Mouse (Mus musculus): Measurements from ENCODE around the gene Uqcrfs1.

Gene Uqcrfs1

GRCm38 (mm10) chr13:30544856-30545604 is at the start of gene Uqcrfs1:
Gene Uqcrfs1 (minus strand): TSS chr13:30545362.
- WGBS, result under 1% methylated on average over 82 of the region's 82 CpGs

- 91% methylated on average over 3 of the region's 3 CpGs for WGBS
These were observed 40.6 kb upstream of the Uqcrfs1 start for GRCm38 (mm10) chr13:30585786-30586185.

GRCm38 (mm10) chr13:30582541-30582940 is 37.4 kb upstream of the Uqcrfs1 start:
- 63% methylated on average over 2 of the region's 2 CpGs for WGBS

GRCm38 (mm10) chr13:30578806-30579205 is 33.6 kb upstream of the Uqcrfs1 start:
- 68% methylated on average over 2 of the region's 2 CpGs for WGBS

- WGBS, result 64% methylated on average over 2 of the region's 2 CpGs
These were observed 31.7 kb upstream of the Uqcrfs1 start for GRCm38 (mm10) chr13:30576819-30577218.

GRCm38 (mm10) chr13:30572971-30573370 is 27.8 kb upstream of the Uqcrfs1 start:
- WGBS, result 81% methylated on average over 4 of the region's 4 CpGs

GRCm38 (mm10) chr13:30570182-30570581 is 25.0 kb upstream of the Uqcrfs1 start:
- WGBS, result 92% methylated on average over 1 of the region's 1 CpGs

- WGBS, result 84% methylated on average over 7 of the region's 7 CpGs
These were observed 22.4 kb upstream of the Uqcrfs1 start for GRCm38 (mm10) chr13:30567571-30567970.

- 58% methylated on average over 8 of the region's 8 CpGs for WGBS
These were observed 21.6 kb upstream of the Uqcrfs1 start for GRCm38 (mm10) chr13:30566767-30567166.

GRCm38 (mm10) chr13:30560603-30561002 is 15.4 kb upstream of the Uqcrfs1 start:
- 84% methylated on average over 1 of the region's 1 CpGs for WGBS

- 86% methylated on average over 5 of the region's 5 CpGs for WGBS
These were observed 14.9 kb upstream of the Uqcrfs1 start for GRCm38 (mm10) chr13:30560052-30560451.

GRCm38 (mm10) chr13:30557751-30558150 is 12.6 kb upstream of the Uqcrfs1 start:
- WGBS, result 88% methylated on average over 2 of the region's 2 CpGs

GRCm38 (mm10) chr13:30553051-30553587 is 8.0 kb upstream of the Uqcrfs1 start:
- 24% methylated on average over 5 of the region's 5 CpGs for WGBS

- 70% methylated on average over 5 of the region's 5 CpGs for WGBS
These were observed 4.2 kb upstream of the Uqcrfs1 start for GRCm38 (mm10) chr13:30549339-30549738.

GRCm38 (mm10) chr13:30548835-30549234 is 3.7 kb upstream of the Uqcrfs1 start:
- 23% methylated on average over 2 of the region's 2 CpGs for WGBS

- WGBS, result 5% methylated on average over 5 of the region's 5 CpGs
These were observed 14.4 kb downstream of the Uqcrfs1 start for GRCm38 (mm10) chr13:30530761-30531160.

GRCm38 (mm10) chr13:30524961-30525360 is 20.2 kb downstream of the Uqcrfs1 start:
- 63% methylated on average over 8 of the region's 8 CpGs for WGBS

GRCm38 (mm10) chr13:30523971-30524370 is 21.2 kb downstream of the Uqcrfs1 start:
- WGBS, result 69% methylated on average over 9 of the region's 9 CpGs

- 90% methylated on average over 5 of the region's 5 CpGs for WGBS
These were observed 21.8 kb downstream of the Uqcrfs1 start for GRCm38 (mm10) chr13:30523246-30523891.

GRCm38 (mm10) chr13:30521282-30521902 is 23.8 kb downstream of the Uqcrfs1 start:
- WGBS, result 61% methylated on average over 16 of the region's 16 CpGs

GRCm38 (mm10) chr13:30507651-30508050 is 37.5 kb downstream of the Uqcrfs1 start:
- WGBS, result 82% methylated on average over 4 of the region's 4 CpGs

GRCm38 (mm10) chr13:30501860-30502395 is 43.2 kb downstream of the Uqcrfs1 start:
- WGBS, result 25% methylated on average over 7 of the region's 7 CpGs
